Mouse (Mus musculus) liver, embryonic 14 days (tissue): ENCODE data around the gene Sh2d1b2. TPM values are rescaled to one million over a fixed set of nuclear protein-coding genes. Genes with fewer than 3 reads are reported as not detected.

Experiments used
- polyA plus RNA-seq: library from polyadenylated mRNA; depleted of rRNA; stranded (reverse); fragments of >200 nt; gene quantifications from 2 replicates; pipeline ENCODE4 v1.2.3, GENCODE M21; 2012; rRNA removed

The Sh2d1b2 gene
- not detected in 2 replicates for polyA plus RNA-seq

GRCm38 (mm10) chr1:170232688-170233087 is at the start of gene Sh2d1b2:
Gene Sh2d1b2 (plus strand): TSS chr1:170232749.

GRCm38 (mm10) chr1:170214757-170215522 is 17.6 kb upstream of the Sh2d1b2 start, which contains the start of gene Uhmk1:
Gene Uhmk1 (minus strand): TSS chr1:170215397.

DNA sequence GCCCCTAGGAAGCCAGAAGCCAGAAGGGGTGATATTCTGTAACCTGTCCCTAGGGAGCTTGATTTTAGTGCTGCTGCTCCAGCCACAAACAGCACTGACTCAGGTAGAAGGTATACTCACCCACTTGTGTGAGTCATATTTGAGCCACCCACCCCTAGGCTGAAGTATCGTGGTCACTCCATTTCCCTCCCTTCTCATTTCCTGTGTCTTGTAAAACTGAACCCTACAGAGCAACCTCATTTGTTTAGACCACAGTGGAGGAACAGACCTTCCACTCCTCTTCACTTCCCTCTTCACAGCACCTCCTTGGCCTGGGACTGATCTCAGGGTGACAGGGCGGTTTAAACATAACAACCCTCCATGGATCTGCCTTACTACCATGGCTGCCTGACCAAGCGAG is 44.5 kb downstream of the Sh2d1b2 start, which contains the start of gene Sh2d1b1:
Gene Sh2d1b1 (plus strand): TSS at position 305 of the 400 bp plus-strand sequence.

Other genes starting within 250 kb of the Sh2d1b2 start
- 0.50 and 0.80 TPM in 2 replicates for gene Ddr2, start 122.0 kb upstream of the Sh2d1b2 start, polyA plus RNA-seq
- 14.5 and 17.5 TPM in 2 replicates for gene Uap1, start 57.8 kb upstream of the Sh2d1b2 start, polyA plus RNA-seq
- gene Uhmk1, start 17.4 kb upstream of the Sh2d1b2 start, polyA plus RNA-seq = 9.6 and 11.5 TPM in 2 replicates
- 0.17 and 0.18 TPM in 2 replicates for gene Sh2d1b1, start 44.6 kb downstream of the Sh2d1b2 start, polyA plus RNA-seq
- gene Gm7694, start 73.6 kb downstream of the Sh2d1b2 start, polyA plus RNA-seq = 1.3 and 1.6 TPM in 2 replicates
- gene Spata46, start 76.1 kb downstream of the Sh2d1b2 start, polyA plus RNA-seq = not detected in 2 replicates